Comparison of ENCODE assay signal across 24 mouse cellular contexts in the genomic region with DNA sequence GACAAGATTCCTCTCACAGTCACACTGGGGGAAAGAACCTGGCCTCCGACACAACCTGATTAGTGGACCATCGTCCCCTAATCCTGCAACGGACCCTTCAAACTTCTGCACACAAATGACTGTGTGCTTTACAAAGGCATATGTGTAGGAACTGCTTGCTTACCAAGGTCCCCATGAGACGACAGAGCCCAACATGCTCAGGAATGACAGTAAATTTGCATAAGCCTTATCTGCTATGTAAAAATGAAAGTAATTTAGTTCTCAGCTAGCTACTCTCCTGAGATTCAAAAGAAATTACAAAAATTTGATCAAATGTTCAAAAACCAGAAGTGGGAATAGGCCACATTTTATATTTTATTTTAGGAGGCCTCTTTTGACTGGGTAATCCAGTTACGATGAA.
A peak's percentile ranks its signal among the peaks of the same experiment; 100 is the strongest.
DNase-seq lines count a peak whose midpoint lies in the region; ATAC-seq and TF ChIP-seq lines count a peak whose summit lies in the region.
"Had no signal": no experiment of that assay in that cellular context is flagged by ENCODE, and none has a peak within 500 bp of the region (broad histone marks: within the 10 kb centered on the region; RNA-seq: fewer than 3 reads in every experiment).

No protein-coding gene starts in this region.

- TF ChIP-seq POLR2A in CH12.LX (IDR thresholded peaks at IDR 0.05; ENCODE audit: low read depth, low read length) = no peak
- no peak for TF ChIP-seq POLR2A in brain, embryonic 14.5 days (IDR thresholded peaks at IDR 0.05; ENCODE audit: borderline replicate concordance, extremely low read depth, insufficient read depth, insufficient read length, poor library complexity, severe bottlenecking)

- no peak for TF ChIP-seq RAD21 in CH12.LX (IDR thresholded peaks at IDR 0.05; ENCODE audit: low read depth, low read length)

- dilution Hi-C loops in CH12.LX (cut with MboI; ENCODE audit: extremely low pct_ligation_motif_present, extremely low pct_unique_long_range_greater_than_20kb, low sequenced_read_pairs) = no loop called here

- peaks cover 0 to 3% of the 10 kb centered on the region in 2 experiments for H3K36me3 ChIP-seq in CH12.LX (replicated peaks in 1 of 2; ENCODE audit: control insufficient read depth in 1 of 2, insufficient read depth in 1 of 2, low read length in 1 of 2)
- H3K36me3 ChIP-seq in midbrain, postnatal 0 days (ENCODE audit: insufficient read depth, low read length) = no peaks in the 10 kb centered on the region
- H3K36me3 ChIP-seq: G1E had no signal

- no peak overlapping the region for H3K27ac ChIP-seq in CH12.LX (ENCODE audit: insufficient read depth, low read depth)
- no peak overlapping the region for H3K27ac ChIP-seq in midbrain, postnatal 0 days (ENCODE audit: low read depth, low read length)

- peak overlapping the region; percentile 27; the same call in 1 of the 2 replicates for H3K4me2 ChIP-seq in CH12.LX (ENCODE audit: insufficient read depth, low read depth, poor library complexity, severe bottlenecking)
- no peak overlapping the region for H3K4me2 ChIP-seq in midbrain, postnatal 0 days (ENCODE audit: low read depth, low read length, poor library complexity, severe bottlenecking)

- no peak overlapping the region for H3K4me3 ChIP-seq in CH12.LX (replicated peaks in 1 of 3; ENCODE audit: low read depth in 2 of 3, low read length in 2 of 3, poor library complexity in 1 of 3)
- H3K4me3 ChIP-seq in midbrain, postnatal 0 days (ENCODE audit: low read depth, low read length) = no peak overlapping the region

- 64% methylated on average over 5 of the region's 5 CpGs for WGBS in midbrain, postnatal 0 days

- H3K9ac ChIP-seq in CH12.LX (ENCODE audit: insufficient read depth, low read depth) = no peak overlapping the region
- H3K9ac ChIP-seq in midbrain, postnatal 0 days (replicated peaks; ENCODE audit: low read length, poor library complexity, severe bottlenecking) = no peak overlapping the region

- no peak for ATAC-seq in midbrain, postnatal 0 days (ENCODE audit: low FRiP score)
- ATAC-seq: activated CD4-positive, CD25-positive, alpha-beta regulatory T cell, adult 4 months; CD4-positive, CD25-positive, alpha-beta regulatory T cell, adult 4 months; Patski had no signal

- no peaks in the 10 kb centered on the region for H3K9me3 ChIP-seq in CH12.LX (replicated peaks; ENCODE audit: low read length)
- no peaks in the 10 kb centered on the region for H3K9me3 ChIP-seq in midbrain, postnatal 0 days (ENCODE audit: low read length)

- peak; percentile 67; the same call in 1 of the 2 replicates for TF ChIP-seq EP300 in CH12.LX (IDR thresholded peaks at IDR 0.05; ENCODE audit: low read length)

- TF ChIP-seq CTCF in CH12.LX (conservative IDR thresholded peaks at IDR 0.05 in 1 of 2, IDR thresholded peaks at IDR 0.05 in 1 of 2; ENCODE audit: low read depth in 2 of 2, low read length in 2 of 2) = no peak
- no peak for TF ChIP-seq CTCF in brain, embryonic 14.5 days (IDR thresholded peaks at IDR 0.05; ENCODE audit: borderline replicate concordance, extremely low read depth, insufficient read depth, insufficient read length)
- TF ChIP-seq CTCF in midbrain, postnatal 0 days (IDR thresholded peaks at IDR 0.05) = no peak

- no peaks in the 10 kb centered on the region for H3K79me2 ChIP-seq in CH12.LX (replicated peaks; ENCODE audit: control insufficient read depth, extremely low read depth, insufficient read depth, poor library complexity, severe bottlenecking)

- H3K27me3 ChIP-seq in CH12.LX (replicated peaks) = no peaks in the 10 kb centered on the region
- H3K27me3 ChIP-seq in midbrain, postnatal 0 days (ENCODE audit: insufficient read depth, low read length) = no peaks in the 10 kb centered on the region
- H3K27me3 ChIP-seq: Patski had no signal

- peak; percentile 61 for DNase-seq in heart, adult 11 months
- no peak for DNase-seq in heart, postnatal 4 days
- DNase-seq in A20 (ENCODE audit: low read depth, low spot score) (peak; percentile 36), CH12.LX (ENCODE audit: extremely low read depth) (peak; percentile 49)
- peak; percentile 11 for DNase-seq in brain, embryonic 14.5 days (ENCODE audit: low read depth)
- no peak for DNase-seq in gastrocnemius, adult 8-10 months (ENCODE audit: low spot score in 2 of 2)
- no peak for DNase-seq in frontal cortex, postnatal 25 days (ENCODE audit: low spot score in 2 of 2)
- no peak for DNase-seq in midbrain, postnatal 0 days (ENCODE audit: low spot score)
- DNase-seq: adrenal gland, adult 2 months; adrenal gland, adult 8-10 months; adrenal gland, postnatal 10 days; adrenal gland, postnatal 14 days; adrenal gland, postnatal 25 days; adrenal gland, postnatal 36 days; B cell, adult 2 months; cerebellum, adult 11 months; cerebellum, adult 11-12 months; cerebellum, adult 18-20 months; cerebellum, adult 2 months; cerebellum, adult 8-10 months had no signal

- peaks cover 0 to 12% of the 10 kb centered on the region in 2 experiments; a peak in 2 of 4 replicates for H3K4me1 ChIP-seq in CH12.LX (ENCODE audit: control insufficient read depth in 1 of 2, insufficient read depth in 2 of 2)
- H3K4me1 ChIP-seq in midbrain, postnatal 0 days (ENCODE audit: insufficient read depth, low read length) = no peaks in the 10 kb centered on the region

- in situ Hi-C loops in CH12.LX (cut with MboI; ENCODE audit: low pct_ligation_motif_present, low pct_unique_long_range_greater_than_20kb, low sequenced_read_pairs) = no loop called here

TF ChIP-seq in CH12.LX, 34 proteins besides CTCF, POLR2A, EP300 and RAD21:
- TF ChIP-seq MAZ (IDR thresholded peaks at IDR 0.05; ENCODE audit: low read depth, low read length) = no peak
- 0 out of 2 replicates have a peak, but pooled peaks have one; percentile 39 for TF ChIP-seq ZMIZ1 (IDR thresholded peaks at IDR 0.05; ENCODE audit: low read depth, low read length)
- no peak for TF ChIP-seq GABPA (IDR thresholded peaks at IDR 0.05; ENCODE audit: insufficient replicate concordance, low read depth, low read length)
- 0 out of 2 replicates have a peak, but pooled peaks have one; percentile 21 for TF ChIP-seq TCF12 (IDR thresholded peaks at IDR 0.05; ENCODE audit: low read depth, low read length)
- no peak for TF ChIP-seq POLR2AphosphoS2 (IDR thresholded peaks at IDR 0.05; ENCODE audit: low read depth, low read length)
- TF ChIP-seq MYC (IDR thresholded peaks at IDR 0.05; ENCODE audit: low read depth, low read length) = peak; percentile 73; the same call in 1 of the 2 replicates
- TF ChIP-seq MXI1 (IDR thresholded peaks at IDR 0.05; ENCODE audit: low read depth, low read length) = peak; percentile 58; the same call in 1 of the 2 replicates
- 0 out of 2 replicates have a peak, but pooled peaks have one; percentile 23 for TF ChIP-seq BHLHE40 (IDR thresholded peaks at IDR 0.05; ENCODE audit: low read depth, low read length)
- TF ChIP-seq ZC3H11A (IDR thresholded peaks at IDR 0.05; ENCODE audit: low read depth, low read length) = no peak
- TF ChIP-seq NRF1 (IDR thresholded peaks at IDR 0.05; ENCODE audit: low read depth, low read length) = 0 out of 2 replicates have a peak, but pooled peaks have one; percentile 13
- 0 out of 2 replicates have a peak, but pooled peaks have one; percentile 37 for TF ChIP-seq KAT2A (IDR thresholded peaks at IDR 0.05; ENCODE audit: insufficient replicate concordance, low read length)
- TF ChIP-seq MAX (IDR thresholded peaks at IDR 0.05; ENCODE audit: low read length) = peak; percentile 49; the same call in 1 of the 2 replicates
- TF ChIP-seq JUND (conservative IDR thresholded peaks at IDR 0.05; ENCODE audit: low read depth, low read length) = 0 out of 2 replicates have a peak, but pooled peaks have one; percentile 30
- peak; percentile 41; the same call in 1 of the 2 replicates for TF ChIP-seq CHD2 (IDR thresholded peaks at IDR 0.05; ENCODE audit: low read length)
- TF ChIP-seq ELF1 (IDR thresholded peaks at IDR 0.05; ENCODE audit: low read depth, low read length) = 0 out of 2 replicates have a peak, but pooled peaks have one; percentile 8
- TF ChIP-seq ETS1 (conservative IDR thresholded peaks at IDR 0.05; ENCODE audit: low read depth, low read length) = peak; percentile 43; the same call in 1 of the 2 replicates
- TF ChIP-seq IRF4 (IDR thresholded peaks at IDR 0.05; ENCODE audit: low read depth, low read length) = peak; percentile 77

Comparison
In these comparisons a context has a peak if more than half of its experiments do, and no peak if none do; other contexts are left out.
1. DNase-seq: peak in heart, adult 11 months (single experiment), A20 (single experiment), CH12.LX (single experiment) and brain, embryonic 14.5 days (single experiment); none in heart, postnatal 4 days (single experiment), gastrocnemius, adult 8-10 months (0 of 2), frontal cortex, postnatal 25 days (0 of 2) and midbrain, postnatal 0 days (single experiment).